Mouse (Mus musculus): ENCODE data around the gene Zfp697. TPM values are rescaled to one million over a fixed set of nuclear protein-coding genes. Genes with fewer than 3 reads are reported as not detected.

Gene Zfp697
- 19.0 and 19.6 TPM in 2 replicates for polyA plus RNA-seq (2015; fragmentation: Nextera tagmentation; extraction: Ambion mirVana)

GRCm38 (mm10) chr3:98382246-98382939 is at the start of gene Zfp697:
Gene Zfp697 (plus strand): TSS chr3:98382461.
- H3K4me3 ChIP-seq (replicated peaks; ENCODE audit: low read depth, low read length) = peak within 1 kb of the TSS; percentile 78

GRCm38 (mm10) chr3:98334010-98334409 is 48.3 kb upstream of the Zfp697 start:
- Histone ChIP-seq H3K27ac (no peak overlapping the region), H3K4me3 (replicated peaks; ENCODE audit: low read depth, low read length) (no peak overlapping the region), H3K9me3 (replicated peaks; ENCODE audit: low read length) (no peaks in the 10 kb centered on the region), H3K4me2 (ENCODE audit: low read length) (no peak overlapping the region), H3K9ac (ENCODE audit: low read depth, low read length) (no peak overlapping the region), H3K27me3 (ENCODE audit: insufficient read depth, low read length) (no peaks in the 10 kb centered on the region), H3K4me1 (replicated peaks; ENCODE audit: insufficient read depth, low read length) (peaks cover 14% of the 10 kb centered on the region; the same call in 1 of the 2 replicates), H3K36me3 (ENCODE audit: insufficient read depth, low read length) (peaks cover 5% of the 10 kb centered on the region; the same call in 1 of the 2 replicates)
- 0 out of 2 replicates have a peak, but pooled peaks have one; percentile 22 for ATAC-seq (replicated peaks; ENCODE audit: low FRiP score, low read depth)
- TF ChIP-seq CTCF (IDR thresholded peaks at IDR 0.05; ENCODE audit: low read depth) = no peak
- no peak for DNase-seq (ENCODE audit: low spot score)
- WGBS = 76% methylated on average over 2 of the region's 2 CpGs

More at GRCm38 (mm10) chr3:98382246-98382939, at the start of gene Zfp697:
- under 1% methylated on average over 42 of the region's 42 CpGs for WGBS
- Histone ChIP-seq H3K4me2 (ENCODE audit: low read length) (peak within 1 kb of the TSS; percentile 97), H3K4me1 (replicated peaks; ENCODE audit: insufficient read depth, low read length) (peaks cover 19% of the 10 kb centered on the region), H3K36me3 (ENCODE audit: insufficient read depth, low read length) (no peaks in the 10 kb centered on the region), H3K9ac (ENCODE audit: low read depth, low read length) (peak within 1 kb of the TSS; percentile 77), H3K27ac (peak within 1 kb of the TSS; percentile 84), H3K27me3 (ENCODE audit: insufficient read depth, low read length) (no peaks in the 10 kb centered on the region), H3K9me3 (replicated peaks; ENCODE audit: low read length) (no peaks in the 10 kb centered on the region)
- ATAC-seq (replicated peaks; ENCODE audit: low FRiP score, low read depth) = peak; percentile 85
- DNase-seq (ENCODE audit: low spot score) = peak; percentile 86
- TF ChIP-seq CTCF (IDR thresholded peaks at IDR 0.05; ENCODE audit: low read depth) = peak; percentile 48

DNA sequence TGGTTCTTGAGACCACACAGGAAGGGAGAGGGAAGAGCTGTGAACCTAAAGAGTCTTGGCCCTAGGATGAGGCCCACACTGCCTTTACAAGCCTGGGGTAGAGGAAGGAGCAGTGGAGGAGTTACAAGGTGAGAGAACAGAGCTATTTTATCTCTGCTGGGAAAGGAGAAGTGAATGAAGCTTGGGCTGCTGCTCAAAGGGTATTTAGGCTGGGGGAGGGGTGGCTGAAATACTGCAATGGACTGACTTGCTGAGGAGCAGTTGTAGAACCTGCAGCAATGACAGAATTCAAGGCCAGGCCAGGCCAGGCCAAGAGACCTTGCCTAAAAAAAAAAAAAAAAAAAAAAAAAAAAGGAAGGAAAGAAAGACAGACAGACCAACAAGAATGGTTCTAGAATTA is 46.9 kb upstream of the Zfp697 start:
- Histone ChIP-seq H3K36me3 (ENCODE audit: insufficient read depth, low read length) (peaks cover 5% of the 10 kb centered on the region; the same call in 1 of the 2 replicates), H3K4me2 (ENCODE audit: low read length) (no peak overlapping the region), H3K27ac (no peak overlapping the region), H3K4me1 (replicated peaks; ENCODE audit: insufficient read depth, low read length) (peaks cover 19% of the 10 kb centered on the region; the same call in 1 of the 2 replicates), H3K9me3 (replicated peaks; ENCODE audit: low read length) (no peaks in the 10 kb centered on the region), H3K27me3 (ENCODE audit: insufficient read depth, low read length) (no peaks in the 10 kb centered on the region), H3K9ac (ENCODE audit: low read depth, low read length) (no peak overlapping the region), H3K4me3 (replicated peaks; ENCODE audit: low read depth, low read length) (no peak overlapping the region)
- ATAC-seq (replicated peaks; ENCODE audit: low FRiP score, low read depth) (no peak), DNase-seq (ENCODE audit: low spot score) (no peak)
- no peak for TF ChIP-seq CTCF (IDR thresholded peaks at IDR 0.05; ENCODE audit: low read depth)

DNA sequence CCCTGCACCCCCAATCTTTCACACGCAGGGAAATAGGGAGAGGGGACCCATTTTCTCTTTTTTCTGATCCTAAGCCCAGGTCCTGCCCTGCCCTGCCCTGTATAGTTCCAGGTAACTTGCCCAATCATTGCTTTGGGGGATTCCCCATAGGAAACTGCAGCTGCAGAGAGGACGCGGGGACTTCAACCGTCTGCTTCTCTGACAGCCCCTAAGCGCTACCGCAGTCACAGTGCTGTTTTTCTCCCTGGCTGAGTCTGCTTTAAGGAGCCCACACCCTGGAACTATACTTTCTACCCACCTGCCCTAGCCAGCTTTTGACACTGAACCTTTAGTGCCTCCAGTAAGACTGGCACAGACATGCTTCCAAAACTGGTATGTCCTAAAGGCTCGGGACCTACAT is 46.4 kb upstream of the Zfp697 start:
- ATAC-seq (replicated peaks; ENCODE audit: low FRiP score, low read depth) (no peak), DNase-seq (ENCODE audit: low spot score) (no peak)
- WGBS = 71% methylated on average over 7 of the region's 7 CpGs
- no peak overlapping the region for H3K4me3 ChIP-seq (replicated peaks; ENCODE audit: low read depth, low read length)
- H3K4me2 ChIP-seq (ENCODE audit: low read length) = no peak overlapping the region
- H3K9ac ChIP-seq (ENCODE audit: low read depth, low read length) = no peak overlapping the region
- peaks cover 20% of the 10 kb centered on the region; the same call in 1 of the 2 replicates for H3K4me1 ChIP-seq (replicated peaks; ENCODE audit: insufficient read depth, low read length)
- peaks cover 5% of the 10 kb centered on the region; the same call in 1 of the 2 replicates for H3K36me3 ChIP-seq (ENCODE audit: insufficient read depth, low read length)
- H3K27me3 ChIP-seq (ENCODE audit: insufficient read depth, low read length) = no peaks in the 10 kb centered on the region
- TF ChIP-seq CTCF (IDR thresholded peaks at IDR 0.05; ENCODE audit: low read depth) = no peak
- H3K9me3 ChIP-seq (replicated peaks; ENCODE audit: low read length) = no peaks in the 10 kb centered on the region
- no peak overlapping the region for H3K27ac ChIP-seq

DNA sequence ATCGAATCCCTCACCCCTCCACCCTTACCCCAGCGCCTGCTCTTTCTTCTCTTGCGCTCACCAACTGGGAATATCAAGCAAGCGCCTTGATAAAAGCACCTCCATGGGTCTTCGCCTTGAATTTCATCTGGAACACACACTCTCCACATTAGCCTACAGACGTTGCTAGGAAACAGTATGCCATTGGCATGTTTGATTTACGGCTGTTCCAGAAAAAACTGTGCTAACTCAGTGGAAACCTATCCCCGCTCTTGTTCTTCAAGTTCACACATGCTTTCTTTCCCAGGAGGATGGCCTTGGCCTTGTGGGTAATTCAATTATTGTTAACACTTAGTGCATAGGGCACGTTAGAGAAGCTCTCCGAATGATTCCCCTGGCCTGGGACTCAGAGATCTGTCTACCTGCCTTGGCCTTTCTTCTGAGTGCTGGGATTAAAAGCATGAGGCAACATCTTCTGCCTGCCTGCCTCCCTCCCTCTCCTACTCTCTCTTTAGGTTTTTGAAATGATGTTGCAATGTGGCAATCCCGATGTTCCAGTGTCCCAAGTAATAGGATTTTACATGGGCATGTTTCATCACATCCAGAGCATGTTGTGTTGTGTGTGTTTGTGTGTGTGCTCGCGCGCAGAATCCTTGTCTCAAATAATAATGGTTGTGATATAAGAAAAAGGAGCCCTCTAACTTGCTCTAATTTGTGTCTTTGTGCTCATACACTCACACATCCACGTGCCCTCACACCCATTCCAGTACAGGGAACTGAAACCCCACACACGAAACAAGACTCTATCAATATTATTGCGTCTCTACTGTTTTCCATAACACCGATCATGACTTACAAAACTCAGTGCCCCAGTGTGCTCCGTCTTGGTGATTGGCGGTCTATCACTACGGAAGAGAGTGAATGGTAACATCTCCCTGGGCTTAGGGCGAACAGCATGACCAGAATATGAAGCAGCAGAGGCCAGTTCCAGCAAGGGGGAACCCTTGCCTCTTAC is 45.3 kb upstream of the Zfp697 start:
- Histone ChIP-seq H3K4me3 (replicated peaks; ENCODE audit: low read depth, low read length) (no peak overlapping the region), H3K9ac (ENCODE audit: low read depth, low read length) (no peak overlapping the region), H3K4me1 (replicated peaks; ENCODE audit: insufficient read depth, low read length) (peaks cover 20% of the 10 kb centered on the region; the same call in 1 of the 2 replicates), H3K27ac (no peak overlapping the region), H3K4me2 (ENCODE audit: low read length) (peak overlapping the region; percentile 93), H3K36me3 (ENCODE audit: insufficient read depth, low read length) (peaks cover 5% of the 10 kb centered on the region; the same call in 1 of the 2 replicates), H3K9me3 (replicated peaks; ENCODE audit: low read length) (no peaks in the 10 kb centered on the region), H3K27me3 (ENCODE audit: insufficient read depth, low read length) (no peaks in the 10 kb centered on the region)
- ATAC-seq (replicated peaks; ENCODE audit: low FRiP score, low read depth) (no peak), DNase-seq (ENCODE audit: low spot score) (peak; percentile 23)
- no peak for TF ChIP-seq CTCF (IDR thresholded peaks at IDR 0.05; ENCODE audit: low read depth)
- 75% methylated on average over 22 of the region's 22 CpGs for WGBS

DNA sequence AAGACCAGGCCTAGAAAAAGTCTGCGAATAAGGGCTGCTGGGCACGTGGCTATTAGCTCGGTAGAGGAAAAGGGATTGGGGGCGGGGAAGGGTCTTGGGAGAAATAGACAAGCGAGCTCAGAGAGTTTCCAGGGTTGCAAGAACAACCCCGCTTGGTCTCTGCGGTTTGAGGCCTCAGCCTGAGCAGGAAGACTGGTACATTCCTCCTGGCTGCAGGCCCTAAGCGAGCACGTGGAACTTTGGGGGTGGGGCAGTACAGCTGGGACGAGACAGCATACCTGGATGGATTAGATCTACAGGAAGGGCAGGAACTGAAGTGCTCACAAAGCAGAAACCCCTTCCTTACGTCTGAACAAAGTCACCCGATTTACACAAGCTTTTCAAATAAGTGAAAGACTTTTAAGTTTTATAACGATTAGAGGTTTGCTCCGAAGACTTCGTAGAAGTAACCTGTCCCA is 43.6 kb upstream of the Zfp697 start:
- H3K36me3 ChIP-seq (ENCODE audit: insufficient read depth, low read length) = peaks cover 5% of the 10 kb centered on the region; the same call in 1 of the 2 replicates
- H3K4me1 ChIP-seq (replicated peaks; ENCODE audit: insufficient read depth, low read length) = peaks cover 20% of the 10 kb centered on the region; the same call in 1 of the 2 replicates
- ATAC-seq (replicated peaks; ENCODE audit: low FRiP score, low read depth) (peak; percentile 56), DNase-seq (ENCODE audit: low spot score) (peak; percentile 76)
- peak overlapping the region; percentile 72 for H3K27ac ChIP-seq
- H3K4me2 ChIP-seq (ENCODE audit: low read length) = peak overlapping the region; percentile 93
- H3K9me3 ChIP-seq (replicated peaks; ENCODE audit: low read length) = no peaks in the 10 kb centered on the region
- peak overlapping the region; percentile 60 for H3K9ac ChIP-seq (ENCODE audit: low read depth, low read length)
- H3K27me3 ChIP-seq (ENCODE audit: insufficient read depth, low read length) = no peaks in the 10 kb centered on the region
- H3K4me3 ChIP-seq (replicated peaks; ENCODE audit: low read depth, low read length) = peak overlapping the region; percentile 56
- 7% methylated on average over 15 of the region's 15 CpGs for WGBS
- no peak for TF ChIP-seq CTCF (IDR thresholded peaks at IDR 0.05; ENCODE audit: low read depth)
